Mouse (Mus musculus): ENCODE results near the gene Tmtc2.

The Tmtc2 gene

GRCm38 (mm10) chr10:105523405-105524088 lies 50.7 kb downstream of the Tmtc2 start:
- TF ChIP-seq GATA4 (IDR thresholded peaks at IDR 0.05; ENCODE audit: insufficient replicate concordance, low read length) = no peak

- TF ChIP-seq GATA4 (IDR thresholded peaks at IDR 0.05; ENCODE audit: insufficient replicate concordance, low read length) = no peak
Measured at GRCm38 (mm10) chr10:105522431-105522830, 51.8 kb downstream of the Tmtc2 start.

GRCm38 (mm10) chr10:105519154-105519806 lies 55.0 kb downstream of the Tmtc2 start:
- TF ChIP-seq GATA4 (IDR thresholded peaks at IDR 0.05; ENCODE audit: insufficient replicate concordance, low read length) = no peak

GRCm38 (mm10) chr10:105518144-105518543 lies 56.1 kb downstream of the Tmtc2 start:
- no peak for TF ChIP-seq GATA4 (IDR thresholded peaks at IDR 0.05; ENCODE audit: insufficient replicate concordance, low read length)

GRCm38 (mm10) chr10:105513777-105514322 lies 60.4 kb downstream of the Tmtc2 start:
- no peak for TF ChIP-seq GATA4 (IDR thresholded peaks at IDR 0.05; ENCODE audit: insufficient replicate concordance, low read length)

- TF ChIP-seq GATA4 (IDR thresholded peaks at IDR 0.05; ENCODE audit: insufficient replicate concordance, low read length) = no peak
Measured at GRCm38 (mm10) chr10:105509896-105510272, 64.4 kb downstream of the Tmtc2 start.

- no peak for TF ChIP-seq GATA4 (IDR thresholded peaks at IDR 0.05; ENCODE audit: insufficient replicate concordance, low read length)
Measured at GRCm38 (mm10) chr10:105509146-105509895, 64.9 kb downstream of the Tmtc2 start.

- TF ChIP-seq GATA4 (IDR thresholded peaks at IDR 0.05; ENCODE audit: insufficient replicate concordance, low read length) = no peak
Measured at GRCm38 (mm10) chr10:105507982-105508786, 66.1 kb downstream of the Tmtc2 start.

GRCm38 (mm10) chr10:105506046-105506445 lies 68.2 kb downstream of the Tmtc2 start:
- no peak for TF ChIP-seq GATA4 (IDR thresholded peaks at IDR 0.05; ENCODE audit: insufficient replicate concordance, low read length)

- TF ChIP-seq GATA4 (IDR thresholded peaks at IDR 0.05; ENCODE audit: insufficient replicate concordance, low read length) = no peak
Measured at GRCm38 (mm10) chr10:105504472-105504871, 69.8 kb downstream of the Tmtc2 start.

GRCm38 (mm10) chr10:105501736-105502135 lies 72.5 kb downstream of the Tmtc2 start:
- TF ChIP-seq GATA4 (IDR thresholded peaks at IDR 0.05; ENCODE audit: insufficient replicate concordance, low read length) = no peak

- peak; percentile 96 for TF ChIP-seq GATA4 (IDR thresholded peaks at IDR 0.05; ENCODE audit: insufficient replicate concordance, low read length)
Measured at GRCm38 (mm10) chr10:105500482-105500881, 73.8 kb downstream of the Tmtc2 start.

GRCm38 (mm10) chr10:105495248-105495647 lies 79.0 kb downstream of the Tmtc2 start:
- no peak for TF ChIP-seq GATA4 (IDR thresholded peaks at IDR 0.05; ENCODE audit: insufficient replicate concordance, low read length)

GRCm38 (mm10) chr10:105492485-105492884 lies 81.8 kb downstream of the Tmtc2 start:
- TF ChIP-seq GATA4 (IDR thresholded peaks at IDR 0.05; ENCODE audit: insufficient replicate concordance, low read length) = no peak

GRCm38 (mm10) chr10:105490748-105491147 lies 83.5 kb downstream of the Tmtc2 start:
- TF ChIP-seq GATA4 (IDR thresholded peaks at IDR 0.05; ENCODE audit: insufficient replicate concordance, low read length) = no peak
